Mouse (Mus musculus): ENCODE results near the gene Commd9.

Gene Commd9

GRCm38 (mm10) chr2:101909326-101910080 is 23.5 kb downstream of the Commd9 start:
- no peak for DNase-seq

- no peak for DNase-seq
These were observed 32.5 kb downstream of the Commd9 start for GRCm38 (mm10) chr2:101918518-101918917.

GRCm38 (mm10) chr2:101920136-101920554 is 34.1 kb downstream of the Commd9 start:
- DNase-seq: no peak

- no peak for DNase-seq
These were observed 36.3 kb downstream of the Commd9 start for GRCm38 (mm10) chr2:101922302-101922701.

- DNase-seq: no peak
These were observed 37.1 kb downstream of the Commd9 start for GRCm38 (mm10) chr2:101923181-101923580.

- DNase-seq: no peak
These were observed 39.1 kb downstream of the Commd9 start for GRCm38 (mm10) chr2:101925183-101925582.

- DNase-seq: no peak
These were observed 39.6 kb downstream of the Commd9 start for GRCm38 (mm10) chr2:101925591-101926188.

- DNase-seq: no peak
These were observed 46.3 kb downstream of the Commd9 start for GRCm38 (mm10) chr2:101932169-101932936.

- no peak for DNase-seq
These were observed 47.3 kb downstream of the Commd9 start for GRCm38 (mm10) chr2:101933301-101933700.

- no peak for DNase-seq
These were observed 49.0 kb downstream of the Commd9 start for GRCm38 (mm10) chr2:101935006-101935405.

- DNase-seq: no peak
These were observed 64.9 kb downstream of the Commd9 start for GRCm38 (mm10) chr2:101950716-101951520.
